Mouse (Mus musculus) ES-Bruce4 (cell line): ENCODE measurements around the gene Fhit.

ENCODE experiments used
- CTCF ChIP-seq: IDR thresholded peaks from one replicate; pipeline ENCODE4 v1.8.1; 2011; ENCODE audit warnings: low read depth, low read length
- EP300 ChIP-seq: IDR thresholded peaks from 2 replicates; pipeline ENCODE4 v1.6.1; 2011; ENCODE audit warnings: low read depth, low read length; ENCODE audit not compliant: insufficient read depth

- TF ChIP-seq EP300 (no peak), CTCF (no peak)
These were observed 2.2 kb downstream of the Fhit start for GRCm38 (mm10) chr14:11159641-11160040.
